ENCODE assay signal across 22 mouse cellular contexts in the genomic region with DNA sequence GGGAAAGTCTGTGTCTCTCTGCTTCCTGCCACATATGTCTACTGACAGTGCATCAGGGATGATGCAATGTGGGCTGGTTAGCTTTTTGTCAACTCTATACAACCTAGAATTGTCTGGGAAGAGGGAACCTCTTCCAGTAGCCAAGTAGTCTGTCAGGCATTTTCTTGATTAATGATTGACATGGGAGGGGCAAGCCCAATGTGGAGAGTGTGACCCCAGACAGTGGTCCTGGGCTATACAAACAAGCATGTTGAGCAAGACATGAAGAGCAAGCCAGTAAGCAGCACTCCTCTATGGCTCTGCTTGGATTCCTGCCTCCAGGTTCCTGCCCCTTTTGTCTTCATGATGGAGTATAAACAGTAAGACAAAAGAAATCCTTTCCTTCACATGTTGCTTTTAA.
"Had no signal": no experiment of that assay in that cellular context is flagged by ENCODE, and none has a peak within 500 bp of the region (broad histone marks: within the 10 kb centered on the region; RNA-seq: fewer than 3 reads in every experiment).

No protein-coding gene starts in this region.

- H3K9me3 ChIP-seq: intestine, embryonic 15.5 days; limb, embryonic 12.5 days; limb, embryonic 15.5 days; lung, embryonic 15.5 days; midbrain, embryonic 12.5 days; midbrain, embryonic 15.5 days had no signal

- H3K9ac ChIP-seq: intestine, embryonic 15.5 days; limb, embryonic 12.5 days; limb, embryonic 15.5 days; liver, embryonic 14.5 days; lung, embryonic 15.5 days; midbrain, embryonic 12.5 days; midbrain, embryonic 15.5 days had no signal

- H3K4me3 ChIP-seq: intestine, embryonic 15.5 days; limb, embryonic 12.5 days; limb, embryonic 15.5 days; lung, embryonic 15.5 days; midbrain, embryonic 12.5 days; midbrain, embryonic 15.5 days; myocyte had no signal

- H3K27ac ChIP-seq: intestine, embryonic 15.5 days; kidney, postnatal 0 days; limb, embryonic 12.5 days; limb, embryonic 15.5 days; liver, embryonic 14.5 days; lung, embryonic 15.5 days; macrophage; midbrain, embryonic 12.5 days; midbrain, embryonic 15.5 days; stomach, postnatal 0 days had no signal

- ATAC-seq: intestine, embryonic 15.5 days; midbrain, embryonic 15.5 days had no signal

- H3K4me1 ChIP-seq: intestine, embryonic 15.5 days; limb, embryonic 12.5 days; lung, embryonic 15.5 days; midbrain, embryonic 12.5 days; midbrain, embryonic 15.5 days had no signal

- H3K27me3 ChIP-seq: intestine, embryonic 15.5 days; limb, embryonic 12.5 days; limb, embryonic 15.5 days; lung, embryonic 15.5 days; midbrain, embryonic 12.5 days; midbrain, embryonic 15.5 days had no signal

- H3K4me2 ChIP-seq: intestine, embryonic 15.5 days; limb, embryonic 12.5 days; limb, embryonic 15.5 days; lung, embryonic 15.5 days; midbrain, embryonic 12.5 days; midbrain, embryonic 15.5 days had no signal

- H3K36me3 ChIP-seq: lung, embryonic 15.5 days; midbrain, embryonic 12.5 days; midbrain, embryonic 15.5 days had no signal

- DNase-seq: kidney, adult 11 months; kidney, postnatal 4 days; left cerebral cortex, postnatal 4 days; lung, adult 18-20 months; lung, postnatal 14 days; right cerebral cortex, adult 18-20 months; right cerebral cortex, postnatal 14 days; right cerebral cortex, postnatal 4 days; thymus, adult 2 months; thymus, postnatal 14 days; thymus, postnatal 4 days had no signal
